Mouse (Mus musculus) urinary bladder, postnatal 0 days (tissue): ENCODE results near the gene Cadps. TPM values are rescaled to one million over a fixed set of nuclear protein-coding genes. Genes with fewer than 3 reads are reported as not detected.

ENCODE experiments used
- polyA plus RNA-seq: library from polyadenylated mRNA; unstranded; fragments of >200 nt; fragmentation: Nextera tagmentation; extraction: Ambion mirVana; gene quantifications from 2 replicates; pipeline ENCODE4 v1.2.1, GENCODE M21; 2015

The Cadps gene
- 0.30 and 0.33 TPM in 2 replicates for polyA plus RNA-seq

DNA sequence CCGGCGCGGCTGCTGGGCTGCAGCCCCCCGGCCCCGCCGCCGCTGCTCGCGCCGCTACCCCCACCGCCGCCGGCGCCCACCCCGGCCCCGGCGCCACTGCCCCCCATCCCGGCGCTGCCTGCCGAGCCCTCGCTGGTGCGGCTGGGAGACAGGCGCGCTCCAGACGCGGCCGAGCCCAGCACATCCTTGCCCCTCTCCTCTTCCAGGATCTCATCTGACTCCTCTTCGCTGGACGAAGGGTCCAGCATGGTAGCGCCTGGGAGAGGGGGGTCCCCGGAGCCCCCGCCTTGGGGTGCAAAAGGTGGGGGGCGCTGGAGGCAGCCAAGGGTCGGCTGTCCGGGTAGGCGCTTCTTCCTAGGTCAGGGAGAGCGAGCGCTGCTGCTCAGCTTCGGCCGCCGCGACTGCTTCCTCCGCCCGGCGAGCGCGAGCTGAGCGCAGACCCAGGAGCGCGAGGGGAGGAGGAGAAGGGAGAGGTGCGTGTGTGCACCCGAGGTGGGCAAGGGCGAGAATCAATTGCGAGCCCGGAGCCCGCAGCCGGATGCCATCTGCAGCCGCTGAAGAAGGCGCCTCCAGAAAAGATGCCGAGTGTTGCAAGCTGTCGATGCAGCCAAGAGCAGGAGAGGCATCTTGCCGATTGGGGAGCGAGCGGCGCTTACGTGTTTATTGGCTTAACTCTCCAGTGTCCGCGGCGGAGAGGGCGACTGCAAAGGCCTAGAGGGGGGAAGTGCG, at the start of gene Cadps:
Cadps (minus strand) TSS at position 589 of the 729 bp plus-strand sequence.

DNA sequence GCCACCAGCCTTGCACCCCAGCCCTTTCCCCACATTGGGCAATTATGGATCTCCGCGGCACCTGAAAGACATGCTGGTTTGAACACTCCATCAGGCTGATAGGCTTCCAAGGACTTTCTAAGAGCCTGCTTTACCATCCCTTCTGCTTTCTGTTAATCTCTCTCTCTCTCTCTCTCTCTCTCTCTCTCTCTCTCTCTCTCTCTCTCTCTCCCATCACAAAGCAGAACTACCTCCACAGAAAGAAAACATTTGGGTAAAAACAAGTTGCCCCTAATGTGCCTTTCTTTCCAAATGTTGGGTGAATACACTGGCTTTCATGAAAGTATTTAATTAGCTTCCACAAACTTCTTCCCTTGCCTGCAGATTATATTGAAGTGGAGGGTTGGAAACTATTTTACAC, 474.8 kb downstream of the Cadps start, which contains the start of gene Fezf2:
Fezf2 (minus strand) TSS at position 101 of the 400 bp plus-strand sequence.

